Mouse (Mus musculus) heart, postnatal 0 days (tissue): ENCODE results near the gene Ccdc172. TPM values are rescaled to one million over a fixed set of nuclear protein-coding genes. Genes with fewer than 3 reads are reported as not detected.

Source experiments
- ATAC-seq: fragments of 200-750 bp; cut with Nextera tagmentation; 2 replicates; pipeline ENCODE4 v1.8.0; 2017; ENCODE audit warnings: low read depth, moderate number of reproducible peaks, moderate library complexity; ENCODE audit not compliant: insufficient read depth
- DNase-seq: peaks from one replicate; pipeline ENCODE4 v3.0.0-alpha.2; 2016; ENCODE audit warnings: low spot score
- H3K27ac ChIP-seq: fragments of 300-500 bp; sonication (generic); 2 replicates; pipeline ENCODE4 v1.5.1; 2014; ENCODE audit warnings: low read depth, mild to moderate bottlenecking
- H3K27me3 ChIP-seq: fragments of 300-500 bp; sonication (generic); 2 replicates; pipeline ENCODE4 v1.6.1; 2014; ENCODE audit warnings: low read length, mixed read lengths; ENCODE audit not compliant: control insufficient read depth, insufficient read depth
- H3K36me3 ChIP-seq: fragments of 300-500 bp; sonication (generic); replicated peaks from 2 replicates; pipeline ENCODE4 v1.6.1; 2014; ENCODE audit warnings: low read length, mixed read lengths; ENCODE audit not compliant: control insufficient read depth, insufficient read depth
- H3K4me1 ChIP-seq: fragments of 300-500 bp; sonication (generic); 2 replicates; pipeline ENCODE4 v1.6.1; 2014; ENCODE audit warnings: antibody characterized with exemption; ENCODE audit not compliant: control insufficient read depth, insufficient read depth
- H3K4me2 ChIP-seq: fragments of 300-500 bp; sonication (generic); 2 replicates; pipeline ENCODE4 v1.6.1; 2014; ENCODE audit warnings: low read depth, mild to moderate bottlenecking, low read length, moderate library complexity
- H3K4me3 ChIP-seq: fragments of 300-500 bp; sonication (generic); 2 replicates; pipeline ENCODE4 v1.5.1; 2014; ENCODE audit warnings: low read depth, low read length
- H3K9ac ChIP-seq: fragments of 300-500 bp; sonication (generic); replicated peaks from 2 replicates; pipeline ENCODE4 v1.6.1; 2014; ENCODE audit warnings: low read depth, low read length, mixed read lengths
- H3K9me3 ChIP-seq: fragments of 300-500 bp; sonication (generic); replicated peaks from 2 replicates; pipeline ENCODE4 v1.6.1; 2016; ENCODE audit warnings: low read length; ENCODE audit not compliant: control insufficient read depth
- CTCF ChIP-seq: IDR thresholded peaks from 2 replicates; pipeline ENCODE4 v1.5.1; 2016; ENCODE audit warnings: antibody characterized with exemption, control low read depth, low read depth
- EP300 ChIP-seq: IDR thresholded peaks from 2 replicates; pipeline ENCODE4 v1.6.1; 2016; ENCODE audit warnings: antibody characterized with exemption, low read depth
- WGBS: fragments of 180-500 bp; shearing (Covaris S2); extraction: QIAGEN DNeasy Blood & Tissue Kit; methylation state at CpG from one replicate; pipeline ENCODE4 v1.1.7; 2014; 5-methylcytosine and 5-hydroxymethylcytosine counted together
- polyA plus RNA-seq: library from polyadenylated mRNA; unstranded; fragments of >200 nt; fragmentation: Nextera tagmentation; extraction: Ambion mirVana; gene quantifications from 2 replicates; pipeline ENCODE4 v1.2.1, GENCODE M21; 2015
- total RNA-seq: library from RNA; depleted of rRNA; stranded (reverse); fragments of >200 nt; gene quantifications from 2 replicates; pipeline ENCODE4 v1.2.3, GENCODE M21; 2014; ENCODE audit warnings: low replicate concordance

Gene Ccdc172
- total and polyA plus RNA-seq, 2 experiments from 2014 or later, result not detected

GRCm38 (mm10) chr19:58525457-58526239 is 13.9 kb downstream of the Ccdc172 start:
- no peak for DNase-seq
- Histone ChIP-seq H3K4me3 (no peak overlapping the region), H3K4me1 (no peaks in the 10 kb centered on the region), H3K9me3 (no peaks in the 10 kb centered on the region), H3K4me2 (no peak overlapping the region), H3K27ac (no peak overlapping the region), H3K36me3 (no peaks in the 10 kb centered on the region), H3K27me3 (no peaks in the 10 kb centered on the region), H3K9ac (no peak overlapping the region)
- ATAC-seq, result no peak
- TF ChIP-seq CTCF (no peak), EP300 (no peak)
- WGBS, result 61% methylated on average over 12 of the region's 12 CpGs

- no peak overlapping the region for H3K9ac ChIP-seq
- H3K4me1 ChIP-seq, result no peaks in the 10 kb centered on the region
- no peak overlapping the region for H3K4me2 ChIP-seq
- no peak overlapping the region for H3K4me3 ChIP-seq
- no peaks in the 10 kb centered on the region for H3K9me3 ChIP-seq
- H3K27ac ChIP-seq, result no peak overlapping the region
- no peak for DNase-seq
- TF ChIP-seq EP300 (no peak), CTCF (no peak)
- H3K36me3 ChIP-seq, result no peaks in the 10 kb centered on the region
- 75% methylated on average over 3 of the region's 3 CpGs for WGBS
- no peaks in the 10 kb centered on the region for H3K27me3 ChIP-seq
- ATAC-seq, result no peak
Measured at GRCm38 (mm10) chr19:58533077-58533476, 21.3 kb downstream of the Ccdc172 start.

- Histone ChIP-seq H3K9me3 (no peaks in the 10 kb centered on the region), H3K9ac (no peak overlapping the region), H3K27me3 (no peaks in the 10 kb centered on the region), H3K4me1 (no peaks in the 10 kb centered on the region), H3K36me3 (no peaks in the 10 kb centered on the region), H3K4me2 (no peak overlapping the region), H3K4me3 (no peak overlapping the region), H3K27ac (no peak overlapping the region)
- DNase-seq, result no peak
- no peak for TF ChIP-seq CTCF
- TF ChIP-seq EP300, result no peak
- ATAC-seq, result no peak
- 75% methylated on average over 10 of the region's 10 CpGs for WGBS
Measured at GRCm38 (mm10) chr19:58536691-58537090, 24.9 kb downstream of the Ccdc172 start.

GRCm38 (mm10) chr19:58540396-58540795 is 28.6 kb downstream of the Ccdc172 start:
- no peaks in the 10 kb centered on the region for H3K27me3 ChIP-seq
- H3K9me3 ChIP-seq, result no peaks in the 10 kb centered on the region
- DNase-seq (no peak), ATAC-seq (no peak)
- no peak for TF ChIP-seq CTCF
- no peak for TF ChIP-seq EP300
- H3K27ac ChIP-seq, result no peak overlapping the region
- H3K4me1 ChIP-seq, result no peaks in the 10 kb centered on the region
- H3K9ac ChIP-seq, result no peak overlapping the region
- no peak overlapping the region for H3K4me2 ChIP-seq
- no peak overlapping the region for H3K4me3 ChIP-seq
- no peaks in the 10 kb centered on the region for H3K36me3 ChIP-seq
- 84% methylated on average over 5 of the region's 5 CpGs for WGBS

- no peaks in the 10 kb centered on the region for H3K9me3 ChIP-seq
- no peak for DNase-seq
- no peak overlapping the region for H3K4me2 ChIP-seq
- H3K4me3 ChIP-seq, result no peak overlapping the region
- no peaks in the 10 kb centered on the region for H3K27me3 ChIP-seq
- WGBS, result 17% methylated on average over 4 of the region's 4 CpGs
- ATAC-seq, result no peak
- H3K9ac ChIP-seq, result no peak overlapping the region
- no peaks in the 10 kb centered on the region for H3K4me1 ChIP-seq
- no peak overlapping the region for H3K27ac ChIP-seq
- H3K36me3 ChIP-seq, result no peaks in the 10 kb centered on the region
- no peak for TF ChIP-seq CTCF
- TF ChIP-seq EP300, result no peak
Measured at GRCm38 (mm10) chr19:58548367-58548766, 36.6 kb downstream of the Ccdc172 start.

GRCm38 (mm10) chr19:58550489-58550888 is 38.7 kb downstream of the Ccdc172 start:
- no peak for DNase-seq
- Histone ChIP-seq H3K4me1 (no peaks in the 10 kb centered on the region), H3K36me3 (no peaks in the 10 kb centered on the region), H3K4me2 (no peak overlapping the region), H3K27me3 (no peaks in the 10 kb centered on the region), H3K27ac (no peak overlapping the region), H3K4me3 (no peak overlapping the region), H3K9me3 (no peaks in the 10 kb centered on the region), H3K9ac (no peak overlapping the region)
- no peak for ATAC-seq
- TF ChIP-seq EP300, result no peak
- WGBS, result 42% methylated on average over 1 of the region's 1 CpGs
